Mouse (Mus musculus) testis, adult 2 months (tissue): Measurements from ENCODE around the gene Olfr745.

ENCODE experiments used
- CTCF ChIP-seq: fragments of 200-500 bp; IDR thresholded peaks from 2 replicates; pipeline ENCODE4 v1.5.1; 2012; ENCODE audit warnings: low read depth, mild to moderate bottlenecking, inconsistent platforms, low read length, moderate library complexity; ENCODE audit not compliant: control insufficient read depth, insufficient read depth, insufficient replicate concordance
- POLR2A ChIP-seq: fragments of 200-500 bp; IDR thresholded peaks from 2 replicates; pipeline ENCODE4 v1.6.1; 2012; ENCODE audit warnings: low read depth, mild to moderate bottlenecking, inconsistent platforms, low read length, moderate library complexity; ENCODE audit not compliant: control insufficient read depth

DNA sequence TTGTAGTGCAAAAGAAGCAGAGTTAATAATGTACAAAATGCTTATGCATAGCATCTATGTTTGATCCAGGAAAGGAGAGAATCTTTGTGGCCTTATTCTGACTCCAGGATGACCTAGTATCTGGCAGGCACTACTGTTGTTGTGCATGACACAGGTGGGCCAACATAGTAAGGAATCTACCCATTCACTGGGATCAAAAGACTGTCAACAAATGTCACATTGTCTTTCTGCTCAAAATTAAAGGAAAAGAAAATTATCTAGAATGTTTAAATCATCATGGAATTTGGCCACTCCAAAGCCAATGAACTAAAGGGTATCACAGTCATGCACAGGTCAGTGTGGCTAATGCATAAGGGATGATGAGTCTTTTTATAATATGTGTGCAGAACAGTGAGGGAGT lies 7.6 kb downstream of the Olfr745 start, which contains the start of gene Olfr746:
- TF ChIP-seq CTCF (no peak), POLR2A (no peak)
